Mouse (Mus musculus) brain, embryonic 14.5 days (tissue): ENCODE measurements at regions not wholly inside any gene's neighbourhood (a gene's known extent, or its start where the extent isn't known, plus 50 kb on each side); places are given as distances from the start of the nearest gene placed in this dataset.

Experiments
- DNase-seq: peaks from one replicate; pipeline ENCODE4 v3.0.0-alpha.2; 2011; ENCODE audit warnings: low read depth
- CTCF ChIP-seq: fragments of 200-500 bp; IDR thresholded peaks from 2 replicates; pipeline ENCODE4 v1.5.1; 2012; ENCODE audit warnings: inconsistent platforms, mild to moderate bottlenecking, moderate library complexity, borderline replicate concordance; ENCODE audit not compliant: insufficient read depth, insufficient read length; ENCODE audit errors: extremely low read depth
- POLR2A ChIP-seq: fragments of 200-500 bp; IDR thresholded peaks from 2 replicates; pipeline ENCODE4 v1.6.1; 2012; ENCODE audit warnings: mild to moderate bottlenecking, inconsistent platforms, borderline replicate concordance; ENCODE audit not compliant: poor library complexity, insufficient read depth, insufficient read length, severe bottlenecking; ENCODE audit errors: extremely low read depth

- no peak for TF ChIP-seq CTCF
- DNase-seq, result no peak
Observed at GRCm38 (mm10) chr6:31292081-31292480, 106.5 kb upstream of the Mkln1 start.

GRCm38 (mm10) chr6:31293008-31293407 lies 105.5 kb upstream of the Mkln1 start:
- no peak for DNase-seq
- TF ChIP-seq POLR2A, result no peak
- no peak for TF ChIP-seq CTCF

GRCm38 (mm10) chr6:31299395-31299794 lies 99.1 kb upstream of the Mkln1 start:
- DNase-seq, result no peak
- TF ChIP-seq POLR2A, result no peak

DNA sequence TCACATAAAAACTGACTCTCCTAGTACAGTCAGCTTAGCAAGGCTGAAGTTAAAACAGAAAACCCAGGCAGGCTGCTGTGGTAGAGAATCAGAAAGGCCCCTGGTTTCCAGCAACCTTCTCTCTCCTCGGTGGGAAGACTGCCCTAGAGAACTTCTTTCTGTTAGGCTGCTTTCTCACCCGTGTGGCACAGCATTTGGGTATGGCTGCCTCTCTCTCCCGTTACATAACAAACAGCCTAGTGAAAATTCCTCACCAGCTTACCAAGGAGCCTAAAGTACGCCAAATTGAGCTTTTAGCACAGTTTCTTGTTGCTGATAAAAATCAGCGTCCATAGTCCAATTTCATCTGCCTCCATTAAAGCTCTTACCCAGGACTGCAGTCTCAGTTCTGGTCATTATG lies 92.8 kb upstream of the Mkln1 start:
- TF ChIP-seq POLR2A, result no peak
- no peak for TF ChIP-seq CTCF
- no peak for DNase-seq

GRCm38 (mm10) chr6:31307047-31307633 lies 91.4 kb upstream of the Mkln1 start:
- no peak for DNase-seq
- TF ChIP-seq CTCF, result no peak
- TF ChIP-seq POLR2A, result no peak

DNA sequence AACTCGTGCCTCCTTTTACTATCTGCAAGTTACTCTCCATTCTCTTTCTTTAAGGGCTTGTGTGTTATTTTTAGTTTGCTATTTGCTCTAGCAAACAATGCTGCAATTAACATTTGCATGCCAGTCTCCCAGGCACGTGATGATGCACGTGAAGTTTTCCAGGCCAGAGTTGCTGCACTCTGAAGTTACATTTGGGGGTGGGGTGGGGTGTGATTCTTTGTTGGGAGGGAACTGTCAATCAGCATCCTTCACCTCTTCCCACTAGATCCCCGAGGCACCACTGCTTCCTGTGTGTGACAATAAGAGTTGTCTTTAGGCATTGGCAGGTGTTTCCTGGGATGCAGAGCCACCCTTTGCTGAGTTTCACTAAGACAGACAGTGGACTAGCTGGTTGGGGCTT lies 90.6 kb upstream of the Mkln1 start:
- TF ChIP-seq POLR2A (no peak), CTCF (no peak)
- no peak for DNase-seq

DNA sequence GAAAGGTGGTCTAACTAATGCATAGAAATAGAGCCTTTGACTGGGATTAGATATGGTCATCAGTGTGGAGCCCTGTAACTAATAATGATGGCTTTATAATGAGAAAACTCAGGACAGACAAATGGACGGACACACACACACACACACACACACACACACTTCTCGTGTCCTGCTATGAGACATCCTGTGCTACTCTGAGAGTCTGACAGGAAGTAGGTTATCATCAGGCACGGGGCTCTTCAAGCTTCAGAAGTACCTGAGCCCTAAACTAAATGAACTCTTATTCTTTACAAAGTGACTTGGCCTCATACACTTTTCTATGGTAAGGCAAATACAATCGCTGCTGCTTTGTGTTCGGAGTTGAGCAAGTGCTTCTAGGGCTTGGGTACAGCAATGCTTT lies 87.9 kb upstream of the Mkln1 start:
- DNase-seq, result no peak
- no peak for TF ChIP-seq CTCF
- no peak for TF ChIP-seq POLR2A

DNA sequence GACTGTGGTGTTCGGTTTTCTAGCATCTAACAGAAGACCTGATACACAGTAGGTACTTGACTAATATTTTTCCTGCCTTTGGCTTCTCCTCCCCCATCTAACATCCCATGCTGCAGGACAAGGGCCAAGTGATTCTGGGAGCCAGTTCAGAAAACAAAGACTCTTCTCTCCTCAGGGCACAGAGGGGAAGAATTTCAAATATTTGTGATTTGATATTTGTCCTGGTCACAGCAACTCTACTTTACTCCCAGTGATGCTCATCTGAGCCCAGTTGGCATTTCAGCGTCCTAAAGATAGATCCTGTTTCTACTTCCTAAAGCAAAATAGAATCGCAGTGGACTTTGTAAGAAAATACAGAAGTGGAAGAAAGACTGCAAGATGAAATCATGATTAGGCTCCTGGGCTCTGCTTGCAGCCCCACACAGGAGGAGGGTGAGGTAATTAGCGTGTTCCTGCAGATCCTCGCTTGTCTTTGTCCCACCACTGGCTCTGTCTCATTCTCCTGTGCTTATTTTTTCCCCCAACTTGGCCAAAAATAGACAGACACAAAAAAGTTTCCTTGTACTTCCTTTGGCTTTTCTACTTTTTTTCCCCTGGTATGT lies 84.6 kb upstream of the Mkln1 start:
- TF ChIP-seq POLR2A (no peak), CTCF (no peak)
- DNase-seq, result no peak

GRCm38 (mm10) chr6:31317741-31318225 lies 80.8 kb upstream of the Mkln1 start:
- no peak for TF ChIP-seq POLR2A
- TF ChIP-seq CTCF, result no peak
- DNase-seq, result peak; percentile 47

DNA sequence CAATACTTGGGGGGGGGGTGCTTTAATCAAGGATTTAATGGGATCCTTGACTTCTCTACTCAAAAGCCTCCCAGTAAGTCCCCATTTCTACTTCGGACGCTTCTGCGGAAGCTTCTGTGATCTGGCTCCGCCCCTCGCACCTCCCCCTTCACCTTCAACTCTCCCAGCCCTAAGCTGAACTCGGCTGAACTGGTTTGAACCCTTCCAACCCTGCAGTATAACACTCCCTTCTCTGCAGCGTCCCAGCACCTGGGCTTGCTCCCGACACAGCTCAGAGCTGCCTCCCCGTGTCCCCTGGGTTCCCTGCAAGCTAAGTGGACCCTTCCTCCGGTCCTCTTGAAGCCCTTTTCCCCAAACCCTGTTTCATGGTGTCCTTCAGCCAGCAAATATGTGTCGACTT lies 80.0 kb upstream of the Mkln1 start:
- TF ChIP-seq POLR2A, result no peak
- TF ChIP-seq CTCF, result peak; percentile 31; the same call in 1 of the 2 replicates
- DNase-seq, result peak; percentile 31

GRCm38 (mm10) chr6:31319431-31319830 lies 79.1 kb upstream of the Mkln1 start:
- no peak for DNase-seq
- no peak for TF ChIP-seq POLR2A
- no peak for TF ChIP-seq CTCF

- no peak for DNase-seq
- no peak for TF ChIP-seq POLR2A
- no peak for TF ChIP-seq CTCF
Observed at GRCm38 (mm10) chr6:31320141-31320830, 78.2 kb upstream of the Mkln1 start.

- TF ChIP-seq POLR2A, result no peak
- no peak for TF ChIP-seq CTCF
- DNase-seq, result no peak
Observed at GRCm38 (mm10) chr6:31321066-31321846, 77.3 kb upstream of the Mkln1 start.
